ENCODE assay signal across 8 mouse cellular contexts in the genomic region with DNA sequence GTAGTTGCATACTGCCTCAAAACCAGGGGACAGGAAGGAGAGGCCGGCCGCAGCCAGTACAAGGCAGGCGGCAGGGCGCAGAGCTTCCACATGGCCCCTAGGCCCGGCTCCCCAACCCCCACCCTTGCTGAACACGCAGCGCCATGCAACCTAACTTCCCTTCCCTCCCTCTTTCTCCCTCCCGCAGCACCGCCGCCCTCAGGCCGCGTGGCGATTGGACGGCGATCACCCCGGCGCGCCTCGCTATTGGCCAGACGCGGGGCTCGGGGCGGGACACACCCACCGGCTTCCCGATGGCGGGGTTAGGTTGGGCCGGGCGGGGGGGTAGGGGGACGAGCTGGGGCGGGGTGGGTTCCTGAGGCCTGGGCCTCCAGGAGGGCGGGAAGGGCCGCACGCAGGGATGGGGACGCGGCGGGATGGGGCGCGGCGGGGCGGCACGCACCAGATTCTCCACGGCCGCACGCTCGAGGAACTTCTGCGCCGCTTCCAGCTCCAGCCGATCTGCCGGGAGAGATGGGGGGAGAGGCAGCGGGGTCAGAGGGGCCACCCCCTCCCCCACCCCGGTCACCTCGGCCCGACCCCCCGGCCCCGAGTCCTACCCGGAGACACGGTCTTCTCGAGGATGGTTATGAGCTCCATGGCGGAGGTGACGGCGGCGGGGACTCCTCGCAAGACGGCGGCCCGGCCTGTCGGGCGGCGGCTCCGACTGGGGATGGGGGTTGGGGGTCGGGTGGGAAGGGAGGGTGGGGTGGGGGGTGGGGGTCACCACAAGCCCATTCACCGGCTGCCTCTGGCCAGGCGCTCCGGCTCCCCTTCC. TPM values are rescaled to one million over a fixed set of nuclear protein-coding genes. Genes with fewer than 3 reads are reported as not detected.
DNase-seq lines count a peak whose midpoint lies in the region; ATAC-seq and TF ChIP-seq lines count a peak whose summit lies in the region.

No protein-coding gene starts in this region.

- H3K4me3 ChIP-seq in hindbrain, embryonic 10.5 days, result peak overlapping the region; percentile 92
- H3K4me3 ChIP-seq in lung, postnatal 0 days (ENCODE audit: low read depth, low read length), result peak overlapping the region; percentile 93

- under 1% methylated on average over 71 of the region's 74 CpGs for WGBS in hindbrain, embryonic 10.5 days
- under 1% methylated on average over 32 of the region's 74 CpGs for WGBS in lung, postnatal 0 days

- no peak for TF ChIP-seq EP300 in lung, postnatal 0 days (IDR thresholded peaks at IDR 0.05)

- no peaks in the 10 kb centered on the region for H3K27me3 ChIP-seq in hindbrain, embryonic 10.5 days (ENCODE audit: insufficient read depth, poor library complexity, severe bottlenecking)
- H3K27me3 ChIP-seq in lung, postnatal 0 days (replicated peaks; ENCODE audit: insufficient read depth, low read length), result no peaks in the 10 kb centered on the region

- peak; percentile 87 for DNase-seq in MEL-GATA-1-ER (ENCODE audit: extremely low read depth, low read depth)
- DNase-seq in cerebellum, adult 8-10 months, result peak; percentile 97
- DNase-seq in hindbrain, embryonic 10.5 days (ENCODE audit: low spot score), result peak; percentile 98
- DNase-seq in layer of hippocampus, adult 9-11 months, result peak; percentile 96
- peak; percentile 98 for DNase-seq in lung, postnatal 0 days (ENCODE audit: low spot score)
- DNase-seq in ovary, postnatal 14 days (ENCODE audit: low spot score), result peak; percentile 94
- DNase-seq in thymus, postnatal 14 days, result peak; percentile 99

- peaks cover 41% of the 10 kb centered on the region for H3K4me1 ChIP-seq in hindbrain, embryonic 10.5 days (replicated peaks)
- no peaks in the 10 kb centered on the region for H3K4me1 ChIP-seq in lung, postnatal 0 days (ENCODE audit: insufficient read depth, low read depth, low read length)

- H3K9ac ChIP-seq in lung, postnatal 0 days (replicated peaks; ENCODE audit: low read depth), result peak overlapping the region; percentile 60

- TF ChIP-seq CTCF in lung, postnatal 0 days (IDR thresholded peaks at IDR 0.05), result peak; percentile 18

- H3K9me3 ChIP-seq in hindbrain, embryonic 10.5 days, result no peaks in the 10 kb centered on the region
- no peaks in the 10 kb centered on the region for H3K9me3 ChIP-seq in lung, postnatal 0 days (ENCODE audit: low read length)

- peak overlapping the region; percentile 99 for H3K27ac ChIP-seq in hindbrain, embryonic 10.5 days
- peak overlapping the region; percentile 94 for H3K27ac ChIP-seq in lung, postnatal 0 days (ENCODE audit: low read length)

- peak overlapping the region; percentile 66 for H3K4me2 ChIP-seq in lung, postnatal 0 days (replicated peaks; ENCODE audit: low read depth, low read length)

- ATAC-seq in frontal cortex, adult (ENCODE audit: low TSS enrichment), result peak; percentile 72
- peak; percentile 72 for ATAC-seq in lung, postnatal 0 days

- H3K36me3 ChIP-seq in hindbrain, embryonic 10.5 days, result peaks cover 66% of the 10 kb centered on the region
- peaks cover 10% of the 10 kb centered on the region; the same call in 1 of the 2 replicates for H3K36me3 ChIP-seq in lung, postnatal 0 days (ENCODE audit: insufficient read depth, low read length)

RNA-seq across cellular contexts. Expression of gene Kpnb1, which starts 0.5 kb away (rescaled TPM):
- 62.5 and 88.4 TPM in 2 replicates for polyA plus RNA-seq in hindbrain, embryonic 10.5 days (2016; fragmentation: Nextera tagmentation; extraction: Ambion mirVana)
- 17.0 and 20.3 TPM in 2 replicates for polyA plus RNA-seq in lung, postnatal 0 days (2015; fragmentation: Nextera tagmentation; extraction: Ambion mirVana)

RNA-seq across cellular contexts. Expression of gene Tbkbp1, which starts 35.9 kb away (rescaled TPM):
- polyA plus RNA-seq in hindbrain, embryonic 10.5 days (2016; fragmentation: Nextera tagmentation; extraction: Ambion mirVana), result 3.6 and 6.4 TPM in 2 replicates
- polyA plus RNA-seq in lung, postnatal 0 days (2015; fragmentation: Nextera tagmentation; extraction: Ambion mirVana), result 8.1 and 8.9 TPM in 2 replicates

Comparison
In these comparisons a context has a peak if more than half of its experiments do, and no peak if none do; other contexts are left out.
1. Peak in every context shown above with its lines: DNase-seq, ATAC-seq, H3K4me3 ChIP-seq and H3K27ac ChIP-seq.